Mouse (Mus musculus) liver, postnatal 0 days (tissue): ENCODE measurements around the gene Tkfc. TPM values are rescaled to one million over a fixed set of nuclear protein-coding genes. Genes with fewer than 3 reads are reported as not detected.
A peak's percentile ranks its signal among the peaks of the same experiment; 100 is the strongest.

Experiments used
- ATAC-seq: fragments of 200-750 bp; cut with Nextera tagmentation; 2 replicates; pipeline ENCODE4 v1.8.0; 2017; ENCODE audit warnings: mild to moderate bottlenecking, moderate library complexity
- DNase-seq: peaks from one replicate; pipeline ENCODE4 v3.0.0-alpha.2; 2016
- H3K27ac ChIP-seq: fragments of 300-500 bp; sonication (generic); 2 replicates; pipeline ENCODE4 v1.5.1; 2014; ENCODE audit warnings: antibody characterized with exemption, moderate library complexity, mild to moderate bottlenecking, low read depth
- H3K27me3 ChIP-seq: fragments of 300-500 bp; sonication (generic); 2 replicates; pipeline ENCODE4 v1.6.1; 2014; ENCODE audit warnings: low read length, control low read depth, mixed read lengths; ENCODE audit not compliant: insufficient read depth
- H3K36me3 ChIP-seq: fragments of 300-500 bp; sonication (generic); replicated peaks from 2 replicates; pipeline ENCODE4 v1.6.1; 2014; ENCODE audit warnings: mild to moderate bottlenecking, control low read depth, low read length, moderate library complexity, mixed read lengths; ENCODE audit not compliant: insufficient read depth
- H3K4me1 ChIP-seq: fragments of 300-500 bp; sonication (generic); 2 replicates; pipeline ENCODE4 v1.6.1; 2014; ENCODE audit warnings: antibody characterized with exemption, mild to moderate bottlenecking, control low read depth; ENCODE audit not compliant: insufficient read depth
- H3K4me2 ChIP-seq: fragments of 300-500 bp; sonication (generic); 2 replicates; pipeline ENCODE4 v1.6.1; 2014; ENCODE audit warnings: low read depth, mild to moderate bottlenecking, low read length, moderate library complexity, mixed read lengths
- H3K4me3 ChIP-seq: fragments of 300-500 bp; sonication (generic); 2 replicates; pipeline ENCODE4 v1.5.1; 2014; ENCODE audit warnings: low read depth, low read length
- H3K9ac ChIP-seq: fragments of 300-500 bp; sonication (generic); replicated peaks from 2 replicates; pipeline ENCODE4 v1.6.1; 2014; ENCODE audit warnings: mild to moderate bottlenecking, moderate library complexity
- H3K9me3 ChIP-seq: fragments of 300-500 bp; sonication (generic); 2 replicates; pipeline ENCODE4 v1.6.1; 2016; ENCODE audit warnings: mild to moderate bottlenecking, control low read depth, low read length, mixed read lengths
- CTCF ChIP-seq: sonication (generic); IDR thresholded peaks from 2 replicates; pipeline ENCODE4 v1.5.1; 2016; ENCODE audit warnings: antibody characterized with exemption, low read depth
- EP300 ChIP-seq: IDR thresholded peaks from 2 replicates; pipeline ENCODE4 v1.6.1; 2016; ENCODE audit warnings: antibody characterized with exemption, low read depth, mild to moderate bottlenecking
- WGBS: fragments of 180-500 bp; shearing (Covaris S2); extraction: QIAGEN DNeasy Blood & Tissue Kit; methylation state at CpG from one replicate; pipeline ENCODE4 v1.1.7; 2014; ENCODE audit not compliant: insufficient replicate concordance; 5-methylcytosine and 5-hydroxymethylcytosine counted together
- polyA plus RNA-seq: library from polyadenylated mRNA; unstranded; fragments of >200 nt; fragmentation: Nextera tagmentation; extraction: Ambion mirVana; gene quantifications from 2 replicates; pipeline ENCODE4 v1.2.1, GENCODE M21; 2015

The Tkfc gene
- polyA plus RNA-seq, 1 experiment from 2014 or later, result 133 TPM

- 50% methylated on average over 3 of the region's 3 CpGs for WGBS
- no peak for DNase-seq
- Histone ChIP-seq H3K4me3 (no peak overlapping the region), H3K4me1 (peaks cover 43% of the 10 kb centered on the region), H3K36me3 (peaks cover 22% of the 10 kb centered on the region; the same call in 1 of the 2 replicates), H3K27me3 (no peaks in the 10 kb centered on the region), H3K4me2 (no peak overlapping the region), H3K27ac (peak overlapping the region; percentile 48; the same call in 1 of the 2 replicates), H3K9me3 (no peaks in the 10 kb centered on the region), H3K9ac (no peak overlapping the region)
- TF ChIP-seq CTCF (no peak), EP300 (no peak)
- no peak for ATAC-seq
These were observed 24.7 kb downstream of the Tkfc start for GRCm38 (mm10) chr19:10580761-10581160.

- peak overlapping the region; percentile 48; the same call in 1 of the 2 replicates for H3K27ac ChIP-seq
- no peak for TF ChIP-seq EP300
- no peak for TF ChIP-seq CTCF
- no peak overlapping the region for H3K4me2 ChIP-seq
- H3K4me1 ChIP-seq, result peaks cover 41% of the 10 kb centered on the region
- no peak for DNase-seq
- H3K4me3 ChIP-seq, result no peak overlapping the region
- no peaks in the 10 kb centered on the region for H3K27me3 ChIP-seq
- 74% methylated on average over 3 of the region's 3 CpGs for WGBS
- no peaks in the 10 kb centered on the region for H3K9me3 ChIP-seq
- H3K36me3 ChIP-seq, result peaks cover 20% of the 10 kb centered on the region; the same call in 1 of the 2 replicates
- no peak for ATAC-seq
- H3K9ac ChIP-seq, result no peak overlapping the region
These were observed 25.4 kb downstream of the Tkfc start for GRCm38 (mm10) chr19:10580102-10580501.

- TF ChIP-seq EP300 (peak; percentile 70), CTCF (peak; percentile 73)
- Histone ChIP-seq H3K9ac (peak within 1 kb of the TSS; percentile 70), H3K27me3 (no peaks in the 10 kb centered on the region), H3K4me1 (peaks cover 29% of the 10 kb centered on the region), H3K9me3 (no peaks in the 10 kb centered on the region), H3K4me3 (peak within 1 kb of the TSS; percentile 64), H3K4me2 (peak within 1 kb of the TSS; percentile 91), H3K36me3 (peaks cover 24% of the 10 kb centered on the region), H3K27ac (peak within 1 kb of the TSS; percentile 79)
- DNase-seq (peak; percentile 92), ATAC-seq (peak; percentile 95)
- under 1% methylated on average over 44 of the region's 44 CpGs for WGBS
These were observed 28.5 kb downstream of the Tkfc start, which contains the start of the genes Cyb561a3 and Tmem138 for GRCm38 (mm10) chr19:10576690-10577561. Gene Cyb561a3 (plus strand): TSS chr19:10577172. Gene Tmem138 (minus strand): TSS chr19:10577362.

GRCm38 (mm10) chr19:10569627-10570026 is 35.8 kb downstream of the Tkfc start:
- ATAC-seq (no peak), DNase-seq (no peak)
- no peak for TF ChIP-seq EP300
- no peak for TF ChIP-seq CTCF
- Histone ChIP-seq H3K27me3 (no peaks in the 10 kb centered on the region), H3K27ac (no peak overlapping the region), H3K36me3 (peaks cover 32% of the 10 kb centered on the region), H3K4me1 (peaks cover 8% of the 10 kb centered on the region), H3K9ac (no peak overlapping the region), H3K4me3 (no peak overlapping the region), H3K4me2 (no peak overlapping the region), H3K9me3 (no peaks in the 10 kb centered on the region)
- WGBS, result 88% methylated on average over 6 of the region's 6 CpGs

GRCm38 (mm10) chr19:10565217-10565616 is 40.2 kb downstream of the Tkfc start:
- H3K4me1 ChIP-seq, result peaks cover 6% of the 10 kb centered on the region; the same call in 1 of the 2 replicates
- H3K9me3 ChIP-seq, result no peaks in the 10 kb centered on the region
- peak overlapping the region; percentile 1; the same call in 1 of the 2 replicates for H3K27ac ChIP-seq
- ATAC-seq (peak; percentile 68), DNase-seq (no peak)
- no peak for TF ChIP-seq CTCF
- TF ChIP-seq EP300, result no peak
- H3K36me3 ChIP-seq, result peaks cover 1% of the 10 kb centered on the region
- H3K9ac ChIP-seq, result no peak overlapping the region
- no peak overlapping the region for H3K4me3 ChIP-seq
- H3K27me3 ChIP-seq, result no peaks in the 10 kb centered on the region
- 36% methylated on average over 4 of the region's 4 CpGs for WGBS
- 0 out of 2 replicates have a peak overlapping the region, but pooled peaks have one; percentile 7 for H3K4me2 ChIP-seq

- no peak for ATAC-seq
- Histone ChIP-seq H3K4me1 (peaks cover 6% of the 10 kb centered on the region; the same call in 1 of the 2 replicates), H3K9ac (no peak overlapping the region), H3K36me3 (no peaks in the 10 kb centered on the region), H3K27me3 (no peaks in the 10 kb centered on the region), H3K9me3 (no peaks in the 10 kb centered on the region), H3K4me2 (no peak overlapping the region), H3K4me3 (no peak overlapping the region), H3K27ac (no peak overlapping the region)
- TF ChIP-seq CTCF (no peak), EP300 (no peak)
- DNase-seq, result no peak
- WGBS, result 67% methylated on average over 6 of the region's 6 CpGs
These were observed 41.2 kb downstream of the Tkfc start for GRCm38 (mm10) chr19:10564278-10564677.
